Mouse (Mus musculus) embryonic facial prominence, embryonic 15.5 days (tissue): Measurements from ENCODE around the gene Tdg. TPM values are rescaled to one million over a fixed set of nuclear protein-coding genes. Genes with fewer than 3 reads are reported as not detected.
"Not testable (repeated sequence)": the region's sequence is repeated elsewhere in the genome, so short reads cannot be mapped to it uniquely, and the experiment has no call there.

Experiments
- ATAC-seq: fragments of 200-750 bp; cut with Nextera tagmentation; 2 replicates; pipeline ENCODE4 v1.8.0; 2017; ENCODE audit warnings: low read depth, moderate TSS enrichment; ENCODE audit not compliant: insufficient number of reproducible peaks, low FRiP score, low TSS enrichment
- H3K27ac ChIP-seq: fragments of 300-500 bp; sonication (generic); replicated peaks from 2 replicates; pipeline ENCODE4 v1.5.1; 2015; ENCODE audit warnings: mild to moderate bottlenecking, inconsistent platforms
- H3K27me3 ChIP-seq: fragments of 300-500 bp; sonication (generic); 2 replicates; pipeline ENCODE4 v1.6.1; 2015; ENCODE audit warnings: inconsistent platforms
- H3K36me3 ChIP-seq: fragments of 300-500 bp; sonication (generic); 2 replicates; pipeline ENCODE4 v1.6.1; 2015; ENCODE audit warnings: mild to moderate bottlenecking, inconsistent platforms
- H3K4me1 ChIP-seq: fragments of 300-500 bp; sonication (generic); 2 replicates; pipeline ENCODE4 v1.6.1; 2015; ENCODE audit warnings: inconsistent platforms
- H3K4me2 ChIP-seq: fragments of 300-500 bp; sonication (generic); replicated peaks from 2 replicates; pipeline ENCODE4 v1.6.1; 2015; ENCODE audit warnings: mild to moderate bottlenecking, inconsistent platforms
- H3K4me3 ChIP-seq: fragments of 300-500 bp; sonication (generic); replicated peaks from 2 replicates; pipeline ENCODE4 v1.5.1; 2015; ENCODE audit warnings: mild to moderate bottlenecking, inconsistent platforms
- H3K9ac ChIP-seq: fragments of 300-500 bp; sonication (generic); 2 replicates; pipeline ENCODE4 v1.6.1; 2015; ENCODE audit warnings: inconsistent platforms
- H3K9me3 ChIP-seq: fragments of 300-500 bp; sonication (generic); replicated peaks from 2 replicates; pipeline ENCODE4 v1.6.1; 2016; ENCODE audit warnings: inconsistent platforms
- WGBS: fragments of 180-500 bp; shearing (Covaris S2); methylation state at CpG from one replicate; pipeline ENCODE4 v1.1.7; 2015; 5-methylcytosine and 5-hydroxymethylcytosine counted together
- polyA plus RNA-seq: library from polyadenylated mRNA; unstranded; fragments of >200 nt; fragmentation: Nextera tagmentation; extraction: Ambion mirVana; gene quantifications from 2 replicates; pipeline ENCODE4 v1.2.1, GENCODE M21; 2015

Tdg gene
- polyA plus RNA-seq, result 113 and 117 TPM in 2 replicates

- H3K27me3 ChIP-seq, H3K9me3 ChIP-seq: not testable (repeated sequence)
- Histone ChIP-seq H3K36me3 (peaks cover 17% of the 10 kb centered on the region; the same call in 1 of the 2 replicates), H3K4me1 (peaks cover 13% of the 10 kb centered on the region), H3K27ac (peak within 1 kb of the TSS; percentile 95), H3K4me2 (peak within 1 kb of the TSS; percentile 84), H3K4me3 (peak within 1 kb of the TSS; percentile 82), H3K9ac (peak within 1 kb of the TSS; percentile 87)
- WGBS, result under 1% methylated on average over 71 of the region's 78 CpGs
- peak; percentile 98 for ATAC-seq
Observed at GRCm38 (mm10) chr10:82629586-82630255, at the start of gene Tdg. Tdg (plus strand) TSS chr10:82629828.

GRCm38 (mm10) chr10:82589673-82590072 lies 40.0 kb upstream of the Tdg start:
- not testable (repeated sequence) for H3K27ac ChIP-seq, H3K4me2 ChIP-seq, H3K27me3 ChIP-seq, H3K9ac ChIP-seq, H3K9me3 ChIP-seq, ATAC-seq, H3K36me3 ChIP-seq, H3K4me1 ChIP-seq, H3K4me3 ChIP-seq
- 81% methylated on average over 9 of the region's 9 CpGs for WGBS

DNA sequence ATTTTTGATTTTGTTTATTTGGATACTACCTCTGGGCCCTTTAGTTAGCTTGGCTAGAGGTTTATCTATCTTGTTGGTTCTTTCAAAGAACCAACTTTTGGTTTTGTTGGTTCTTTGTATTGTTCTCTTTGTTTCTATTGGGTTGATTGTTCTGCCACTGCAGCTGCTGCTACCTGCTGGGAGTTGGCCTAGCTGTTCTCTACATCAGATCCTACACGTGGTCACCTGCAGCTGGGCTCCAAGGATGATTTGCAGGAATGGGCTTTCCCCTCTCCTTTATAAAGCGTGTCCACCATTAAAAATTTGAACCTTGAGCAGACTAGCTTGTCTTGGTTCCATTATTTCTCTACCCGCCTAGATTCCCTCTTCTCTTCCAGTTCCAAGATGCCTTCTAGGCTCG lies 35.2 kb upstream of the Tdg start:
- not testable (repeated sequence) for H3K4me1 ChIP-seq, H3K4me3 ChIP-seq, ATAC-seq, H3K4me2 ChIP-seq, H3K27me3 ChIP-seq, H3K36me3 ChIP-seq, H3K9ac ChIP-seq, H3K27ac ChIP-seq, H3K9me3 ChIP-seq
- WGBS, result 72% methylated on average over 4 of the region's 4 CpGs

DNA sequence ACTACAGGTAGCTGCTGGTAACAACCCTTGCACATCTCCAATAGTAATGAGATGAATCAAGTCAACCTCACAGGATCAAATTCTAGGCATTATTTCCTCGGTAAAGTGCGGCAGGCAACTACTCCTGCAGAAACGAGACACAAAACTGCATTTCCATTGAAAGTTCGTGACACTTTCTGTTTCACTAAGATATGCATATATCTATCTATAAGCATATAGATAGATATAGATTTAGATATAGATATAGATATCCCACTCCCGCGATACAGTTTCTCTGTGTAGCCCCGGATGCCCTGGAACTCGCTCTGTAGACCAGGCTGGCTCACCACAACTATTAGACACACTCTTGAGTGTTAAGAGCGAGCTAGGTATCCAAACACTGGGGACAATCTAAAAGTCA lies 7.4 kb upstream of the Tdg start:
- WGBS, result 28% methylated on average over 9 of the region's 9 CpGs
- peak overlapping the region; percentile 60 for H3K9ac ChIP-seq
- no peaks in the 10 kb centered on the region for H3K9me3 ChIP-seq
- H3K36me3 ChIP-seq, result no peaks in the 10 kb centered on the region
- peaks cover 6% of the 10 kb centered on the region; the same call in 1 of the 2 replicates for H3K4me1 ChIP-seq
- no peak overlapping the region for H3K27ac ChIP-seq
- H3K4me3 ChIP-seq, result peak overlapping the region; percentile 73
- no peaks in the 10 kb centered on the region for H3K27me3 ChIP-seq
- H3K4me2 ChIP-seq, result peak overlapping the region; percentile 62
- no peak for ATAC-seq

DNA sequence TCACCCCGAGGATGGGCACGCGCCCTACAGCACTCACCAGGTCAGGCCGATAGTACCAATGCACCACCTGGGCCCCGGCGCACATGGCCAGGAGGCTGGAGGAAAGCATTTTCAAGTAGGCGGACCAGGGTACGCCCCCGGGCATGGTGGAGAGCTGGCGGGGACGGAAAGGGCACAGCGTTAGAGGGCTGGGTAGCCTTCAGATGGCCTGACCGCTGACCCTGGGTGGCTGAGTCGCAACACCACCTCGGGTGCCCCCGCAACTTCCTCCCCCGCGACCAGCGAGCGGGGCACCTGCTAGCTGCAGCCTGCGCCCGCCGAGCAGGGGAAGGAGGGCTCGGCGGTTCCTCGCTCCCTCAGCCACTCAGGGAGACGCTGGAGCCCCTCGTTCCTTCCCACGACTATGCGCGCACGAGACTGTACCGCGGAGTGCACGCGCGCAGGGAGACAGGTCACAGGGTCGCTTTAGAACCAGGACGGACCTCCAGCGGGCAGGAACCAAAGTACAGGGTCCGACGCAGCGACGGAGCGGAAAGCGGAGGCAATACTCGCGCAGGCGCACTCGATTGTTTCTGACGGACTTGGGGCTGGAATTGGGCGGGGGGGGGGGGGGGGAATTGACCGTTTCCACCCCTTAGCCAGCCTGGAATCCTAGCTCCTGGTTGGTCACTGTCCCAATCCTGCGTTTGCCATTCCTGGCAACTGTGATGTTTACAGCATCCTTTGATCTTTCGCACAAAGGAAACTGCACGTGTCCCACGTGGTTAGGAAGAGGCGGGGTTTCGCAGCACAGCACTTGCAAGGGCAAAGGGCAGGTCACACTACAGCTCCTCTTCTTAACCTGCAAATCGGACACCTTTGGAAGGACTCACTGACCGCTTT lies 6.7 kb upstream of the Tdg start, which contains the start of gene 1190007I07Rik:
Gene 1190007I07Rik (minus strand): TSS at position 558 of the 882 bp plus-strand sequence.
- Histone ChIP-seq H3K27me3 (no peaks in the 10 kb centered on the region), H3K4me3 (peak within 1 kb of the TSS; percentile 73), H3K36me3 (no peaks in the 10 kb centered on the region), H3K4me1 (peaks cover 6% of the 10 kb centered on the region; the same call in 1 of the 2 replicates), H3K9me3 (no peaks in the 10 kb centered on the region), H3K9ac (peak within 1 kb of the TSS; percentile 60), H3K27ac (peak within 1 kb of the TSS; percentile 82), H3K4me2 (peak within 1 kb of the TSS; percentile 62)
- under 1% methylated on average over 60 of the region's 61 CpGs for WGBS
- peak; percentile 86 for ATAC-seq

DNA sequence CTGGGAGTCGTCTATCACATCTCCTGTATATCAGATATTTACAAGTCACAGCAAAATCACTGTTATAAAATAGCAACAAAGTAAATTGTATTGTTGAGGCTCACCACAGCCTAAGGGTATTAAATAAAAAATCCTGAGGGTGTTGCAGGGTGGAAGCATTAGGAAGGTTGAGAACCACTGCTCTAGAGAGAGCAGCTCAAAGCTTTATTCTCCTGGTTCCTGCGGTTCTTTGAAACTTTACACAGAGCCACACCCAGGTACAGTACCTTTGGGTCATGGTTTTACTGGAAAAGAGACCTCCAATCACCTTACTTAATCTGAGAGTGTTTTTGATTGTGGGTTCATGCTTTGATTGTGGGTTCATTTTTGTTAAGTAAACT lies 6.1 kb upstream of the Tdg start:
- peak overlapping the region; percentile 73 for H3K4me3 ChIP-seq
- not testable (repeated sequence) for H3K27me3 ChIP-seq, H3K4me1 ChIP-seq, H3K9me3 ChIP-seq, H3K36me3 ChIP-seq, H3K9ac ChIP-seq
- H3K27ac ChIP-seq, result peak overlapping the region; percentile 82
- WGBS, result 3% methylated on average over 2 of the region's 2 CpGs
- 0 out of 2 replicates have a peak, but pooled peaks have one; percentile 1 for ATAC-seq
- peak overlapping the region; percentile 62 for H3K4me2 ChIP-seq

DNA sequence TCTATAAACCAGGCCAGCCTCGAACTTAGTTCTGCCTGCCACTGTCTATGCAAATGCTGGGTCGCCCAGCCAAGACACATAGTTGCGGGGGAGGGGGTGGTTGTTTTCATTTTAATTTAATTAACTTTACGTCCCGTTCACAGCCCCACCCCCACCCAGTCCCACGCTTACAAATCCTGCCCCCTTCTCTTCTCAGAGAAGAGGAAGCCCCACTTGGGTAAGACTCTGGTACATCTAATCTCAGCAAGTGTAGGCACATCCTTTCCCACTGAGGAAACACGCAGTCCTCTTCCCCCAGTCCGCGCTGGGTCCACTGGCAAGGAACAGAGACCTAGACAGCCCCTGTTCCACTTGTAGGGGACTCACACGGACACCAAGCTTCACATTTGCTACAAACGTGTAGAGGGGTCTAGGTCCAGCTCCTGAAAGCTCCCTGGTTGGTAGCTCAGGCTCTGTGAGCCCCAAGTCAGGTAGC lies 480 bp upstream of the Tdg start:
- peak; percentile 39 for ATAC-seq
- Histone ChIP-seq H3K36me3 (peaks cover 14% of the 10 kb centered on the region; the same call in 1 of the 2 replicates), H3K4me2 (peak overlapping the region; percentile 84), H3K9ac (peak overlapping the region; percentile 65), H3K4me3 (peak overlapping the region; percentile 82), H3K9me3 (no peaks in the 10 kb centered on the region), H3K27me3 (no peaks in the 10 kb centered on the region), H3K4me1 (peaks cover 13% of the 10 kb centered on the region), H3K27ac (peak overlapping the region; percentile 95)
- WGBS, result 4% methylated on average over 11 of the region's 11 CpGs

DNA sequence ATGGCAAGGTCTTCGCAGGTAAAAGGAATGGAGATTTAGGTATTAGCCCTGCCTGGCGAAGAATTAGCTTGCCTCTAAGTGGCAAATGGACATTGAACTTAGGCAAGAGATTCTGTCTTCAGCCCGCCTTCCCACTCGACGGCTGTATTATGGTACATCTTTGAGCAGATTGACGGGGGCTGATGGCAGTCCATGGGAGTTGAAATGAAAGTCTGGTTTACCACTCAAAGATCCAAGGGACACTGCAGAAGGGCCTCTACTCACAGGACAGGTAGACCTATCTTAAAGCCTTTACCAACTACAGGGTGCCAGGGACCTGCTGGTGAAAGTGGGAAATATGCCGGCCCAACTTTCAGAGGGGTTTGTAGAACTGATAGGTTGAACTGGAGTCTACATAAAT lies 869 bp downstream of the Tdg start:
- Histone ChIP-seq H3K4me1 (peaks cover 13% of the 10 kb centered on the region), H3K9me3 (no peaks in the 10 kb centered on the region), H3K4me3 (peak overlapping the region; percentile 82), H3K9ac (peak overlapping the region; percentile 87), H3K27me3 (no peaks in the 10 kb centered on the region), H3K36me3 (peaks cover 17% of the 10 kb centered on the region; the same call in 1 of the 2 replicates), H3K4me2 (peak overlapping the region; percentile 75), H3K27ac (peak overlapping the region; percentile 90; the same call in 1 of the 2 replicates)
- 17% methylated on average over 7 of the region's 7 CpGs for WGBS
- ATAC-seq, result no peak

DNA sequence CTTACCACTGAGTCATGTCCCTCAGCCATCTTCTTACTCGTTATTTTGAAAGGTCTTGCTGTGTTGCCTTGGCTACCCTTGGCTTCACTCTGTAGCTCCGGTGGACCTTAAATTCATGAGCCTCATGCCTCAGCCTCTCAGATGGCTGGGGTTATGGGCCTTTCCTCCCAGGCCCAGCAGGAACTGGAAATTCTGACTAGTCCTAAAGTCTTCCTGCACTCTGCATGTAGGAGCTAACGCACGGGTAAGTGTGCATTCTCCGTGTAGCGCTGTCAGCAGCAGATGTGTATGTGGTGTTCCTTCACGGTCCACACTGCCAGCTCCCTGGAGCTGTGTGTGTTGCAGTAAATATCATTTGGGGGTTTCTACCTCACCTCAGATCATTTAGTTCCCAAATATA lies 1.5 kb downstream of the Tdg start:
- no peaks in the 10 kb centered on the region for H3K27me3 ChIP-seq

GRCm38 (mm10) chr10:82632496-82633280 lies 3.1 kb downstream of the Tdg start:
- no peak overlapping the region for H3K4me3 ChIP-seq
- H3K9ac ChIP-seq, result no peak overlapping the region
- peaks cover 13% of the 10 kb centered on the region for H3K4me1 ChIP-seq
- WGBS, result 97% methylated on average over 12 of the region's 12 CpGs
- peaks cover 30% of the 10 kb centered on the region for H3K36me3 ChIP-seq
- no peak overlapping the region for H3K4me2 ChIP-seq
- no peaks in the 10 kb centered on the region for H3K9me3 ChIP-seq
- no peak for ATAC-seq
- H3K27ac ChIP-seq, result no peak overlapping the region
- no peaks in the 10 kb centered on the region for H3K27me3 ChIP-seq

More for the DNA sequence above, 1.5 kb downstream of the Tdg start:
- Histone ChIP-seq H3K4me2 (peak overlapping the region; percentile 75; the same call in 1 of the 2 replicates), H3K4me3 (peak overlapping the region; percentile 82), H3K9ac (no peak overlapping the region), H3K9me3 (no peaks in the 10 kb centered on the region), H3K27ac (no peak overlapping the region), H3K4me1 (peaks cover 13% of the 10 kb centered on the region), H3K36me3 (peaks cover 17% of the 10 kb centered on the region; the same call in 1 of the 2 replicates)
- ATAC-seq, result no peak
- WGBS, result 75% methylated on average over 7 of the region's 7 CpGs
